Mouse (Mus musculus): Measurements from ENCODE around the gene Chchd6. TPM values are rescaled to one million over a fixed set of nuclear protein-coding genes. Genes with fewer than 3 reads are reported as not detected.
A peak's percentile ranks its signal among the peaks of the same experiment; 100 is the strongest.

Gene Chchd6
- polyA plus RNA-seq (2015; fragmentation: Nextera tagmentation; extraction: Ambion mirVana), result 145 and 146 TPM in 2 replicates

GRCm38 (mm10) chr6:89595018-89595776 lies at the start of gene Chchd6:
Chchd6 (minus strand) TSS chr6:89595652.
- Histone ChIP-seq H3K4me1 (peaks cover 16% of the 10 kb centered on the region), H3K27ac (replicated peaks) (peak within 1 kb of the TSS; percentile 59), H3K9ac (replicated peaks) (peak within 1 kb of the TSS; percentile 73), H3K4me2 (replicated peaks) (peak within 1 kb of the TSS; percentile 59), H3K4me3 (peak within 1 kb of the TSS; percentile 70), H3K27me3 (no peaks in the 10 kb centered on the region), H3K36me3 (no peaks in the 10 kb centered on the region), H3K9me3 (no peaks in the 10 kb centered on the region)
- under 1% methylated on average over 53 of the region's 56 CpGs for WGBS
- ATAC-seq (replicated peaks), result peak; percentile 100

GRCm38 (mm10) chr6:89644271-89645075 lies 49.0 kb upstream of the Chchd6 start:
- H3K4me2 ChIP-seq (replicated peaks), result peak overlapping the region; percentile 77
- H3K4me3 ChIP-seq, result peak overlapping the region; percentile 65
- peaks cover 11% of the 10 kb centered on the region for H3K4me1 ChIP-seq
- peak overlapping the region; percentile 83 for H3K27ac ChIP-seq (replicated peaks)
- H3K27me3 ChIP-seq, result no peaks in the 10 kb centered on the region
- H3K9me3 ChIP-seq, result no peaks in the 10 kb centered on the region
- H3K9ac ChIP-seq (replicated peaks), result peak overlapping the region; percentile 58
- peak; percentile 92 for ATAC-seq (replicated peaks)
- H3K36me3 ChIP-seq, result no peaks in the 10 kb centered on the region
- under 1% methylated on average over 41 of the region's 41 CpGs for WGBS

- WGBS, result under 1% methylated on average over 39 of the region's 51 CpGs
- ATAC-seq (replicated peaks), result peak; percentile 90
- Histone ChIP-seq H3K36me3 (no peaks in the 10 kb centered on the region), H3K27me3 (no peaks in the 10 kb centered on the region), H3K4me3 (peak within 1 kb of the TSS; percentile 65), H3K9ac (replicated peaks) (peak within 1 kb of the TSS; percentile 58), H3K4me2 (replicated peaks) (peak within 1 kb of the TSS; percentile 77), H3K27ac (replicated peaks) (peak within 1 kb of the TSS; percentile 83), H3K9me3 (no peaks in the 10 kb centered on the region), H3K4me1 (peaks cover 11% of the 10 kb centered on the region)
Measured at GRCm38 (mm10) chr6:89643798-89644270, 48.4 kb upstream of the Chchd6 start, which contains the start of gene Txnrd3. Txnrd3 (plus strand) TSS chr6:89643988.

GRCm38 (mm10) chr6:89639025-89639424 lies 43.6 kb upstream of the Chchd6 start:
- H3K9ac ChIP-seq (replicated peaks), result no peak overlapping the region
- no peak for ATAC-seq (replicated peaks)
- no peak overlapping the region for H3K27ac ChIP-seq (replicated peaks)
- no peak overlapping the region for H3K4me3 ChIP-seq
- H3K27me3 ChIP-seq, result no peaks in the 10 kb centered on the region
- H3K4me2 ChIP-seq (replicated peaks), result no peak overlapping the region
- no peaks in the 10 kb centered on the region for H3K36me3 ChIP-seq
- H3K4me1 ChIP-seq, result peaks cover 8% of the 10 kb centered on the region
- no peaks in the 10 kb centered on the region for H3K9me3 ChIP-seq
- 42% methylated on average over 2 of the region's 2 CpGs for WGBS

GRCm38 (mm10) chr6:89637977-89638376 lies 42.5 kb upstream of the Chchd6 start:
- 87% methylated on average over 4 of the region's 4 CpGs for WGBS
- Histone ChIP-seq H3K4me3 (no peak overlapping the region), H3K9me3 (no peaks in the 10 kb centered on the region), H3K4me2 (replicated peaks) (no peak overlapping the region), H3K27ac (replicated peaks) (no peak overlapping the region), H3K36me3 (no peaks in the 10 kb centered on the region), H3K27me3 (no peaks in the 10 kb centered on the region), H3K9ac (replicated peaks) (no peak overlapping the region), H3K4me1 (no peaks in the 10 kb centered on the region)
- ATAC-seq (replicated peaks), result no peak

- Histone ChIP-seq H3K36me3 (no peaks in the 10 kb centered on the region), H3K9ac (replicated peaks) (no peak overlapping the region), H3K4me3 (no peak overlapping the region), H3K27ac (replicated peaks) (no peak overlapping the region), H3K27me3 (no peaks in the 10 kb centered on the region), H3K4me2 (replicated peaks) (no peak overlapping the region), H3K4me1 (peaks cover 3% of the 10 kb centered on the region), H3K9me3 (no peaks in the 10 kb centered on the region)
- WGBS, result 48% methylated on average over 8 of the region's 8 CpGs
- no peak for ATAC-seq (replicated peaks)
Measured at GRCm38 (mm10) chr6:89634400-89634799, 38.9 kb upstream of the Chchd6 start.

GRCm38 (mm10) chr6:89633115-89633514 lies 37.7 kb upstream of the Chchd6 start:
- no peaks in the 10 kb centered on the region for H3K27me3 ChIP-seq
- no peak overlapping the region for H3K4me2 ChIP-seq (replicated peaks)
- no peaks in the 10 kb centered on the region for H3K9me3 ChIP-seq
- ATAC-seq (replicated peaks), result no peak
- H3K27ac ChIP-seq (replicated peaks), result no peak overlapping the region
- peaks cover 3% of the 10 kb centered on the region for H3K4me1 ChIP-seq
- no peak overlapping the region for H3K4me3 ChIP-seq
- H3K36me3 ChIP-seq, result no peaks in the 10 kb centered on the region
- 61% methylated on average over 7 of the region's 7 CpGs for WGBS
- no peak overlapping the region for H3K9ac ChIP-seq (replicated peaks)

GRCm38 (mm10) chr6:89631809-89632562 lies 36.5 kb upstream of the Chchd6 start:
- Histone ChIP-seq H3K9ac (replicated peaks) (no peak overlapping the region), H3K27ac (replicated peaks) (no peak overlapping the region)
- WGBS, result 10% methylated on average over 10 of the region's 10 CpGs

GRCm38 (mm10) chr6:89628045-89628785 lies 32.8 kb upstream of the Chchd6 start:
- no peak overlapping the region for H3K4me3 ChIP-seq
- no peak overlapping the region for H3K9ac ChIP-seq (replicated peaks)
- H3K27me3 ChIP-seq, result no peaks in the 10 kb centered on the region
- H3K36me3 ChIP-seq, result no peaks in the 10 kb centered on the region
- no peak overlapping the region for H3K27ac ChIP-seq (replicated peaks)
- H3K9me3 ChIP-seq, result no peaks in the 10 kb centered on the region
- 72% methylated on average over 8 of the region's 8 CpGs for whole genome bisulfite sequencing
- ATAC-seq (replicated peaks), result no peak
- H3K4me1 ChIP-seq, result peaks cover 3% of the 10 kb centered on the region
- H3K4me2 ChIP-seq (replicated peaks), result no peak overlapping the region

More at GRCm38 (mm10) chr6:89631809-89632562, 36.5 kb upstream of the Chchd6 start:
- no peak overlapping the region for H3K4me3 ChIP-seq
- H3K4me2 ChIP-seq (replicated peaks), result 0 out of 2 replicates have a peak overlapping the region, but pooled peaks have one; percentile 22
- peaks cover 3% of the 10 kb centered on the region for H3K4me1 ChIP-seq
- peak; percentile 82 for ATAC-seq (replicated peaks)
- no peaks in the 10 kb centered on the region for H3K9me3 ChIP-seq
- H3K27me3 ChIP-seq, result no peaks in the 10 kb centered on the region
- no peaks in the 10 kb centered on the region for H3K36me3 ChIP-seq

- 89% methylated on average over 3 of the region's 3 CpGs for WGBS
- H3K9ac ChIP-seq (replicated peaks), result no peak overlapping the region
- no peaks in the 10 kb centered on the region for H3K27me3 ChIP-seq
- no peaks in the 10 kb centered on the region for H3K36me3 ChIP-seq
- ATAC-seq (replicated peaks), result no peak
- no peak overlapping the region for H3K27ac ChIP-seq (replicated peaks)
- H3K4me1 ChIP-seq, result no peaks in the 10 kb centered on the region
- no peaks in the 10 kb centered on the region for H3K9me3 ChIP-seq
- H3K4me3 ChIP-seq, result no peak overlapping the region
- H3K4me2 ChIP-seq (replicated peaks), result no peak overlapping the region
Measured at GRCm38 (mm10) chr6:89622647-89623046, 27.2 kb upstream of the Chchd6 start.

- WGBS, result 37% methylated on average over 7 of the region's 7 CpGs
- Histone ChIP-seq H3K9ac (replicated peaks) (no peak overlapping the region), H3K4me3 (no peak overlapping the region), H3K36me3 (no peaks in the 10 kb centered on the region), H3K27ac (replicated peaks) (peak overlapping the region; percentile 93; the same call in 1 of the 2 replicates), H3K4me1 (peaks cover 28% of the 10 kb centered on the region), H3K27me3 (no peaks in the 10 kb centered on the region), H3K9me3 (no peaks in the 10 kb centered on the region), H3K4me2 (replicated peaks) (no peak overlapping the region)
- ATAC-seq (replicated peaks), result no peak
Measured at GRCm38 (mm10) chr6:89615373-89615755, 19.9 kb upstream of the Chchd6 start.

Measured in forebrain, embryonic 15.5 days (tissue).